Mouse (Mus musculus): Measurements from ENCODE around the gene Flt1.
A peak's percentile ranks its signal among the peaks of the same experiment; 100 is the strongest.

The Flt1 gene

GRCm38 (mm10) chr5:147551879-147552627 lies 173.8 kb downstream of the Flt1 start:
- DNase-seq (ENCODE audit: low spot score), result no peak

- no peak for DNase-seq (ENCODE audit: low spot score)
Measured at GRCm38 (mm10) chr5:147549016-147549755, 176.6 kb downstream of the Flt1 start.

GRCm38 (mm10) chr5:147545731-147546241 lies 180.0 kb downstream of the Flt1 start:
- no peak for DNase-seq (ENCODE audit: low spot score)

GRCm38 (mm10) chr5:147542291-147542690 lies 183.5 kb downstream of the Flt1 start:
- DNase-seq (ENCODE audit: low spot score), result no peak

GRCm38 (mm10) chr5:147539815-147540214 lies 186.0 kb downstream of the Flt1 start:
- no peak for DNase-seq (ENCODE audit: low spot score)

- DNase-seq (ENCODE audit: low spot score), result peak; percentile 56
Measured at GRCm38 (mm10) chr5:147539409-147539808, 186.4 kb downstream of the Flt1 start.

- no peak for DNase-seq (ENCODE audit: low spot score)
Measured at GRCm38 (mm10) chr5:147532031-147532430, 193.8 kb downstream of the Flt1 start.

DNA sequence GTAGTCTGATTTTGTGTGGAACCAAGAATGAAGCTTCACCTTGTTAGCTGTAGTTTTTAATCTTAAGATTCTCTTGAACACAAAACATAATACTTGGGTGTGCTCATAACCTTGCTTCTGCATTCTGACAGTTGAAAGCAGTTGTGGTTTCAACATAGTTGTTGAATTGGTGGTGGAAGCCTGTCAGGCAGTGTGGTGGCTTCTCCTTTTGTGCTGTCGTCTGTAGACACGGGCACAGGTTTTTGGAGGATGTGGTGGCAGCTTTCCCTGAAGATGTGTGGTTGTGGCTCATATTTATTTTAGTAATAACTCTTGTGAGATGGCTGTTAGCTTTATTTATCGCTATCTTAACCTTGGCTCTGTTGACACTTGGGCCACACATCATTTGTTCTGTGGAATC lies 198.0 kb downstream of the Flt1 start:
- DNase-seq (ENCODE audit: low spot score), result no peak

DNA sequence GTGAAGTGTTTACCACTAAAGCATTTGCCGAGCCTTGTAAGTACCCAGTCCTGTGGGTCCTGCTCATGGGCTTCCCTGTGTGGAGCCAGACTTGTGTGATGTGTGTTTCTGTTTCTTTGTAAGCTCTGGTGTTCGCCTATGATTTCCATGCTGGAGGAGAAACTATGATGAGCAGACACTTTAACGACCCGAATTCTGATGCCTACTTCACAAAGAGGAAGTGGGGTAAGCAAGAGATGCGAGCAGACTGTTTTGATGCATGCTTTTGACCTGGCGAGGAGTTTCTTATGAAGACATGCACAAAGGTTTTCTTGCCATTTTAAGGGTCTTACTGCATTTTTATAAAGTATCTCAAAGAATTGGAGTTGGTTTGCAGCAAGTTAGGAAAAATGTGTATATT lies 198.8 kb downstream of the Flt1 start:
- DNase-seq (ENCODE audit: low spot score), result no peak
